ENCODE assay signal across 8 mouse cellular contexts in genomic region chr2:30171997-30172382, GRCm38 (mm10). TPM values are rescaled to one million over a fixed set of nuclear protein-coding genes. Genes with fewer than 3 reads are reported as not detected.
A peak's percentile ranks its signal among the peaks of the same experiment; 100 is the strongest.
DNase-seq lines count a peak whose midpoint lies in the region; ATAC-seq lines count a peak whose summit lies in the region.

No protein-coding gene starts in this region.

- peak overlapping the region; percentile 60 for H3K9ac ChIP-seq in lung, embryonic 15.5 days
- H3K9ac ChIP-seq in embryonic facial prominence, embryonic 13.5 days = peak overlapping the region; percentile 79
- peak overlapping the region; percentile 78 for H3K9ac ChIP-seq in intestine, embryonic 16.5 days (ENCODE audit: low read depth, low read length)
- H3K9ac ChIP-seq in neural tube, embryonic 14.5 days (replicated peaks; ENCODE audit: low read depth, low read length) = peak overlapping the region; percentile 80

- H3K27me3 ChIP-seq in lung, embryonic 15.5 days = no peaks in the 10 kb centered on the region
- no peaks in the 10 kb centered on the region; the same call in 1 of the 2 replicates for H3K27me3 ChIP-seq in embryonic facial prominence, embryonic 13.5 days
- H3K27me3 ChIP-seq in intestine, embryonic 16.5 days (replicated peaks; ENCODE audit: control insufficient read depth, insufficient read depth, low read length) = no peaks in the 10 kb centered on the region
- H3K27me3 ChIP-seq in neural tube, embryonic 14.5 days (ENCODE audit: control insufficient read depth, insufficient read depth, low read length) = no peaks in the 10 kb centered on the region

- H3K27ac ChIP-seq in lung, embryonic 15.5 days = peak overlapping the region; percentile 78
- peak overlapping the region; percentile 85 for H3K27ac ChIP-seq in embryonic facial prominence, embryonic 13.5 days
- H3K27ac ChIP-seq in intestine, embryonic 16.5 days (ENCODE audit: low read length) = peak overlapping the region; percentile 91
- H3K27ac ChIP-seq in neural tube, embryonic 14.5 days (ENCODE audit: low read depth, low read length) = peak overlapping the region; percentile 94

- H3K36me3 ChIP-seq in lung, embryonic 15.5 days = peaks cover 45% of the 10 kb centered on the region
- H3K36me3 ChIP-seq in embryonic facial prominence, embryonic 13.5 days = peaks cover 45% of the 10 kb centered on the region
- peaks cover 24% of the 10 kb centered on the region for H3K36me3 ChIP-seq in intestine, embryonic 16.5 days (ENCODE audit: control insufficient read depth, insufficient read depth, low read length)
- peaks cover 18% of the 10 kb centered on the region for H3K36me3 ChIP-seq in neural tube, embryonic 14.5 days (ENCODE audit: control insufficient read depth, insufficient read depth, low read length)

- DNase-seq in lung, postnatal 14 days = no peak
- DNase-seq in right cerebral cortex, postnatal 14 days = no peak
- DNase-seq in embryo, embryonic 9.5 days (ENCODE audit: extremely low spot score) = no peak
- DNase-seq in kidney, postnatal 36 days = no peak

- H3K4me3 ChIP-seq in lung, embryonic 15.5 days = peak overlapping the region; percentile 57
- peak overlapping the region; percentile 69 for H3K4me3 ChIP-seq in embryonic facial prominence, embryonic 13.5 days
- H3K4me3 ChIP-seq in intestine, embryonic 16.5 days (ENCODE audit: low read length) = peak overlapping the region; percentile 67
- peak overlapping the region; percentile 57 for H3K4me3 ChIP-seq in neural tube, embryonic 14.5 days (ENCODE audit: low read depth, low read length)

- H3K9me3 ChIP-seq in lung, embryonic 15.5 days = no peaks in the 10 kb centered on the region; the same call in 1 of the 2 replicates
- H3K9me3 ChIP-seq in embryonic facial prominence, embryonic 13.5 days = peaks cover 2% of the 10 kb centered on the region; the same call in 1 of the 2 replicates
- peaks cover 6% of the 10 kb centered on the region; the same call in 1 of the 2 replicates for H3K9me3 ChIP-seq in intestine, embryonic 16.5 days (ENCODE audit: control insufficient read depth, low read length)
- no peaks in the 10 kb centered on the region for H3K9me3 ChIP-seq in neural tube, embryonic 14.5 days (ENCODE audit: control insufficient read depth, low read length)

- peaks cover 9% of the 10 kb centered on the region for H3K4me1 ChIP-seq in lung, embryonic 15.5 days
- H3K4me1 ChIP-seq in embryonic facial prominence, embryonic 13.5 days = peaks cover 16% of the 10 kb centered on the region
- peaks cover 10% of the 10 kb centered on the region for H3K4me1 ChIP-seq in intestine, embryonic 16.5 days (ENCODE audit: control insufficient read depth, insufficient read depth, low read length)
- H3K4me1 ChIP-seq in neural tube, embryonic 14.5 days (ENCODE audit: control insufficient read depth, insufficient read depth, low read length) = no peaks in the 10 kb centered on the region

- ATAC-seq in lung, embryonic 15.5 days (ENCODE audit: borderline replicate concordance, extremely low read depth, low FRiP score, low TSS enrichment) = peak; percentile 17
- peak; percentile 5; the same call in 1 of the 2 replicates for ATAC-seq in embryonic facial prominence, embryonic 13.5 days (ENCODE audit: insufficient number of reproducible peaks, insufficient read depth, low FRiP score, low TSS enrichment, low read depth)
- ATAC-seq in intestine, embryonic 16.5 days = peak; percentile 34
- ATAC-seq in neural tube, embryonic 14.5 days (ENCODE audit: low read depth) = peak; percentile 39

- under 1% methylated on average over 19 of the region's 19 CpGs for WGBS in lung, embryonic 15.5 days
- WGBS in embryonic facial prominence, embryonic 13.5 days = 1% methylated on average over 19 of the region's 19 CpGs
- WGBS in intestine, embryonic 16.5 days = 1% methylated on average over 19 of the region's 19 CpGs
- 2% methylated on average over 19 of the region's 19 CpGs for WGBS in neural tube, embryonic 14.5 days

- H3K4me2 ChIP-seq in lung, embryonic 15.5 days = peak overlapping the region; percentile 96
- peak overlapping the region; percentile 95 for H3K4me2 ChIP-seq in embryonic facial prominence, embryonic 13.5 days
- H3K4me2 ChIP-seq in intestine, embryonic 16.5 days (ENCODE audit: low read depth, low read length) = peak overlapping the region; percentile 95
- peak overlapping the region; percentile 89 for H3K4me2 ChIP-seq in neural tube, embryonic 14.5 days (ENCODE audit: low read depth, low read length)

RNA-seq across cellular contexts. Expression of gene Endog, which starts 0.7 kb away (rescaled TPM):
- 16.2 and 16.7 TPM in 2 replicates for polyA plus RNA-seq in lung, embryonic 15.5 days (2015; fragmentation: Nextera tagmentation; extraction: Ambion mirVana)
- 12.4 and 15.2 TPM in 2 replicates for polyA plus RNA-seq in embryonic facial prominence, embryonic 13.5 days (2015; fragmentation: Nextera tagmentation; extraction: Ambion mirVana)
- 42.5 and 45.5 TPM in 2 replicates for polyA plus RNA-seq in intestine, embryonic 16.5 days (2015; fragmentation: Nextera tagmentation; extraction: Ambion mirVana)
- polyA plus RNA-seq in neural tube, embryonic 14.5 days (2014; fragmentation: Nextera tagmentation; extraction: Ambion mirVana) = 27.1 and 30.4 TPM in 2 replicates

RNA-seq across cellular contexts. Expression of gene Spout1, which starts 6.3 kb away (rescaled TPM):
- polyA plus RNA-seq in lung, embryonic 15.5 days (2015; fragmentation: Nextera tagmentation; extraction: Ambion mirVana) = 70.9 and 71.8 TPM in 2 replicates
- polyA plus RNA-seq in embryonic facial prominence, embryonic 13.5 days (2015; fragmentation: Nextera tagmentation; extraction: Ambion mirVana) = 80.6 and 81.9 TPM in 2 replicates
- polyA plus RNA-seq in intestine, embryonic 16.5 days (2015; fragmentation: Nextera tagmentation; extraction: Ambion mirVana) = 59.5 and 62.6 TPM in 2 replicates
- polyA plus RNA-seq in neural tube, embryonic 14.5 days (2014; fragmentation: Nextera tagmentation; extraction: Ambion mirVana) = 59.5 and 64.2 TPM in 2 replicates

RNA-seq across cellular contexts. Expression of gene Kyat1, which starts 33.7 kb away (rescaled TPM):
- polyA plus RNA-seq in lung, embryonic 15.5 days (2015; fragmentation: Nextera tagmentation; extraction: Ambion mirVana) = 10.6 and 11.3 TPM in 2 replicates
- 9.4 and 10.0 TPM in 2 replicates for polyA plus RNA-seq in embryonic facial prominence, embryonic 13.5 days (2015; fragmentation: Nextera tagmentation; extraction: Ambion mirVana)
- polyA plus RNA-seq in intestine, embryonic 16.5 days (2015; fragmentation: Nextera tagmentation; extraction: Ambion mirVana) = 24.6 and 28.9 TPM in 2 replicates
- 14.5 and 19.5 TPM in 2 replicates for polyA plus RNA-seq in neural tube, embryonic 14.5 days (2014; fragmentation: Nextera tagmentation; extraction: Ambion mirVana)

RNA-seq across cellular contexts. Expression of gene Tbc1d13, which starts 38.4 kb away (rescaled TPM):
- 8.3 and 9.5 TPM in 2 replicates for polyA plus RNA-seq in lung, embryonic 15.5 days (2015; fragmentation: Nextera tagmentation; extraction: Ambion mirVana)
- 11.1 and 13.7 TPM in 2 replicates for polyA plus RNA-seq in embryonic facial prominence, embryonic 13.5 days (2015; fragmentation: Nextera tagmentation; extraction: Ambion mirVana)
- 8.3 and 9.8 TPM in 2 replicates for polyA plus RNA-seq in intestine, embryonic 16.5 days (2015; fragmentation: Nextera tagmentation; extraction: Ambion mirVana)
- 20.3 and 23.6 TPM in 2 replicates for polyA plus RNA-seq in neural tube, embryonic 14.5 days (2014; fragmentation: Nextera tagmentation; extraction: Ambion mirVana)

RNA-seq across cellular contexts. Expression of gene Zer1, which starts 47.6 kb away (rescaled TPM):
- 6.5 and 8.1 TPM in 2 replicates for polyA plus RNA-seq in lung, embryonic 15.5 days (2015; fragmentation: Nextera tagmentation; extraction: Ambion mirVana)
- polyA plus RNA-seq in embryonic facial prominence, embryonic 13.5 days (2015; fragmentation: Nextera tagmentation; extraction: Ambion mirVana) = 12.7 and 13.5 TPM in 2 replicates
- polyA plus RNA-seq in intestine, embryonic 16.5 days (2015; fragmentation: Nextera tagmentation; extraction: Ambion mirVana) = 3.3 and 3.7 TPM in 2 replicates
- polyA plus RNA-seq in neural tube, embryonic 14.5 days (2014; fragmentation: Nextera tagmentation; extraction: Ambion mirVana) = 16.0 and 20.9 TPM in 2 replicates
